Mouse (Mus musculus): Measurements from ENCODE around the gene Fam83e.

The Fam83e gene

DNA sequence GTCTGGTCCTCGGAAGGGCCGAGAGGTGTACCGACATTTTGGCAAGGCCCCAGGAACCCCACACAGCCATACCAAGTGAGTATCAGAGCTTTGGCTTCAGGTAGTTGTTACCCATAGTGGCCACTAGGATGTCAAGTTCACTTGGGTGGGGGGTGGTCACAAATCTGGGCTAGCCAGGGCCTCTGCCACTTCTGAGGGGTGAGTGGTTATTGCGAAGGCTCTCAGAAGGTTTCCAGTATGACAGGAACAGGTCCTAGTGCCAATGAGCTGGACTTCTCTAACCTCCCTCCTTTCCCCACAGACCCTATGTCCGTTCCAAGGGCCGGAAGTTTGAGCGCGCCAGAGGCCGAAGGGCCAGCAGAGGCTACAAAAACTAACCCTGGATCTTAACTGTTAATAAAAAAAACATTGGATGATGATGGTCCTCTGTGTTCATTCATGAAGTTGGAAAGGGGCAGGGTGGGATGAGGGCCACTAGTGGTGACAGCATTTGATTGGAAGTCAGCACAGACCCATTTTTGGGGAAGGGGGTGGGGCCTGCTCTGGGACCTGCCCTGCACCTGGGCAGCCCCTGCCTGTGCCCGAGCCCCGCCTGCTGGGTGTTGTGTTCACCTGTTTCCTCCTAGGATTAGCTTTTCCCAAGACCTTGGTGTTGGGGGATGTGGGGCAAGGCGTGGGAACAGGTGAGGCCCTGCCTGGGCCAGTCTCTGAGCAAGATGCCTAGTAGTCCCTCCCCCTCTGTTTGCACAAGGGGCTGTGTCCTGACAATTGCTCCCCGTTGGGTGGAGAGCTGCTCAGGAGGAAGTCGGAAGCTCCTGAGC lies at the start of gene Fam83e:
Gene Fam83e (plus strand): TSS at position 800 of the 821 bp plus-strand sequence.
- DNase-seq (ENCODE audit: low spot score): peak; percentile 15

GRCm38 (mm10) chr7:45677627-45678295 lies 43.3 kb upstream of the Fam83e start:
- no peak for DNase-seq (ENCODE audit: low spot score)

DNA sequence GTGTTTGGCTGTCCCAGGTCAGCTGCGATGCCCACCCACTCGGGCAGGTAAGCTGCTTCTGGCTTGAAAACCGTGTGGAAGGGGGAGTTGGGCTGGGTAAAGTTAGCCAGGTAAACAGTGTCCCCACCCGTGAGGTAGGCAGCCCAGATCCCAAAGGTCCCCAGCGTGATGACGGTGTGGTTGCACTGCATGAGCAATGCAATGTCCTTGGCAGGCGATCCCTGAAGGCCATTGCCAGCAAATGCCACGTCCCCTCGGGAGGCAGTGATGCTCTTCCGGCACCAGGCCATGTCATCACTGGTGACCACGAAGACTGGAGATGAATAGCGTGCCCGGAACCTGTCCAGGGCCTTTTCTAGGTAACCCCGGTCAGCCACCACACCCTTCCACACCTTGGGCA lies 42.5 kb upstream of the Fam83e start:
- DNase-seq (ENCODE audit: low spot score): no peak

GRCm38 (mm10) chr7:45679966-45680621 lies 40.9 kb upstream of the Fam83e start:
- DNase-seq (ENCODE audit: low spot score): no peak

DNA sequence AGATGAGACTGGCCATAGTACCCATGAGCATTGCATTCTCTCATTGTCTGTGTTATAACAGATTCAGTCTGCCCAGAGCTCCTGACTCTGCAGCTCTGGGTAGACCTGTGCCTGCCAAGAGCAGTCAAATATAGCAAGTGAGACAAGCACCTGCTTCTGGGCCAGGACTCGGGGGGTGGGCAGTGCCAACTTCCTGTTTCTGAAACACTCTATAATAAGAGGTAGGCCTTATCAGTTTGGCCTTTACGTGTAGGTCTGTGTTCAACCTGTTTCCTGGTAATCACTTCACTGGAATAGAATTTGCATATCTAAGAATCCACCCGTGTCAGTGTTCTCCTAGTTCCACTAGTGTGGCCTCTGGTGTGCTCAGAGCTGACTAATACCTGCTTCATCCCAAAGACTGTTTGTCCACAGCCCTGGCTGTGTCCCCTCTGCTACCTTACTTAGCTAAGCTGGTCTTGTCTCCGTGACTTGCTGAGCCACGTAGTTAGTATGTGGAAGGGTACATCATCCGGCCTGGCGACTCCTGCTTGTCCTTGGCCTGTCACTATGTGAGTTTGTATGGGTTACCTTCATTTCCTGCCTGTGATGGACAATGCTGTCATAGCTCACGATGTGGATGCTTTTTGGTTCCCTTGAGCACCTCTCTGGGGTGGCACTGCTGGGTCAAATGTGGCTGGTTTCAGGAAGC lies 39.8 kb upstream of the Fam83e start:
- DNase-seq (ENCODE audit: low spot score): no peak

GRCm38 (mm10) chr7:45682144-45683126 lies 38.6 kb upstream of the Fam83e start:
- peak; percentile 86 for DNase-seq (ENCODE audit: low spot score)

- DNase-seq (ENCODE audit: low spot score): no peak
Observed at GRCm38 (mm10) chr7:45683396-45684050, 37.5 kb upstream of the Fam83e start, which contains the start of gene Ntn5. Ntn5 (plus strand) TSS chr7:45684022.

DNA sequence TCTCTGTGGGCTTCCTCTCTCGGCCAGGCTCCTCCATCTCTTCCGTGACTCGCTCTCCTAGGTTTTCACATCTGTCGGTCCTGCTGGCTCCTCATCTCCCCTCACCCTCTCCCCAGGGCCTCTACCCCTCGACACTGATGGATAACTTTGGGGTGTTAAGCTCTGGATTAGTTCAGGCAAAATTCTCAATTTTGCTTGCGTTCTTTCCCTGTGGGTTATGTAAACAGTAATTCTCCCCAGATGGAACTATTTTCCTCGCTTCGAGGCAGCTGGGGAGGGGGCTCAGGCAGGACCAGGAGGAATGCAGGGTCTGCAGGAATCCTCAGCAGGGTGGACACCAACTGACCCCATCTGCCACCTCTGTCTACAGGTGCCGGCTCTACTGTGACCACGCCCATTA lies 35.2 kb upstream of the Fam83e start:
- DNase-seq (ENCODE audit: low spot score): no peak

DNA sequence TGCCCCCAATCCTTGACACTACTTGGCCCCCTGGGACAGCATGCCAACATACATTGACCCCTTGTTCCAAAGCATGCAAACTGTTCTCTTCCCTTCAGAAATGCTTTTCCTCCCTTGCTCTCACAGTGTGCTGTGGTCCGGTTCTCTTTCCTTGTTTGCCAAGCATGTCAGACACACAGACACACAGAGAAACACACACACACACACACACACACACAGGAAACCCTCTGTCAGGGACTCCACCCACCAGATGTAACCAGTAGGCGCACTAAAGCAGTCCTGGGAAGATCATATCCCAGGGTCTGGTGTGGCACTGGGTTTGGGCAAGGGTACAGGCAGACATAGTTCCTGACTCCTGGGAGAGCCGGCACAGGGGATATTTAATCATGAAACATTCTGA lies 34.2 kb upstream of the Fam83e start:
- DNase-seq (ENCODE audit: low spot score): no peak

GRCm38 (mm10) chr7:45689099-45689498 lies 31.9 kb upstream of the Fam83e start:
- DNase-seq (ENCODE audit: low spot score): no peak

DNA sequence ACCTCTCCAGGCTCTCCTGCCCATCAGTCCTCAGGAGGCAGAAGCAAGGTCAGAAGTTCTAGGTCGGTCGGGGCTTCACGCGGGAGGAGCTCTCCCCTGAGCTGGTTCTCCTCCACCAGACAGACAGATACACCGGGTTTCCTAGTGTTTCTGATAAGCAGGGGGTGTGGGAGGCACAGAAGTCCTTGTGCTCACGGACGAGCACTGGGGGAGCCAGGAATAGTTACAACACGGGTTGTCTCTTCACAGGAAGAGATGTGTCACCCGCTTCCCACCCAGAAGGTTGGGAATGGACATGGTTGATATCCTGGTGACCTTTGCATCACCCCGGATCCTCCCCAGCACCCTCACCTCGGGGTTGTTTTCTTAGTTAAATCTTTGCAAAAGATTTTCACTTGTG lies 31.2 kb upstream of the Fam83e start:
- no peak for DNase-seq (ENCODE audit: low spot score)

DNA sequence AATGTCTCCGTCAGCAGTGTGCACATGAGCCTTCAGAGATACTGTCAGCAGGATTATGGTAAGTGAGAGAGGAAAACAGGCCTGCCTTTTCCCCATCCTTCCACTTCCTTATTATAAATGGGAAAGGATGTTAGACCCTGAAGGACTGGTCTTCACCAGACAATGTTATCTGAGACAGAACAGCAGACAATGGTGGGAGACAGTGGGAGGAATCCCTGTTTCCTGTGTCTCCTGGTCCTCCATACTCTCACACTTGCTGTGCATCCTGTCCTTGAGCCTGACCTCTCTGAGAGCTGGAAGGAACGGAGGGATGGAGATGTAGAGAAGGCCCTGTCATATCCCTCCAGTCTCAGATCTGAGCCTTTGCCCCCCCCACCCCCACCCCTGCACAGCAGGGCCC lies 28.6 kb upstream of the Fam83e start:
- no peak for DNase-seq (ENCODE audit: low spot score)

DNA sequence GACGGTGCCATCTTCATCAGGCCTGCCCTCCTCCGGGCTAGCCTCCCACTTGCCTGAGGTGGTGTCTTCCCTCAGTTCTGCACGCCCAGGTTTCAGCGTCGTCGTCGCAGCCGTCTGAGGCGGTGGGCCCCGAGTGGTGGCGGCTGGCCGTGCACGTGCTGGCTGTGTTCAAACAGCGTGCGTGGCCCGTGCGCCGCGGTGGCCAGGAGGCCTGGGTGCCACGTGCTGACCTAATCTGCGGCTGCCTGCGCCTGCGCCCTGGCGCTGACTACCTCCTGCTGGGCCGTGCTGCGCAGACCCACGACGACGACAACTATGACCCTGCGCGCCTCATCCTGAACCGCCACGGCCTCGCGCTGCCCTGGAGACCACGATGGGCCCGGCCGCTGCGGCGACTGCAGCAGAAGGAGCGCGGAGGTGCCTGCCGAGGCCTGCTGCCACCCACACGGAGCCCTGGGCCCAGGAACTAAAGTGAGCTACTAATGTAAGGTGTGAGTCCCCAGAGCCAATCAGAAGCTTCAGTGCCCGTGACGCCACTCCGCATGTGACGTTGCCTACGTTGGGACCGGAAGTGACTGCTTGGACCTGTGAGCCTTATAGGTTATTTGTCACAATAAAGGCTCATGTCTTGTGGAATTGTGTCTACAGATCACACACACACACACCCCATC lies 27.0 kb upstream of the Fam83e start, which contains the start of gene Sec1:
Gene Sec1 (minus strand): TSS at position 482 of the 671 bp plus-strand sequence.
- no peak for DNase-seq (ENCODE audit: low spot score)

- no peak for DNase-seq (ENCODE audit: low spot score)
Observed at GRCm38 (mm10) chr7:45695098-45695497, 25.9 kb upstream of the Fam83e start.

DNA sequence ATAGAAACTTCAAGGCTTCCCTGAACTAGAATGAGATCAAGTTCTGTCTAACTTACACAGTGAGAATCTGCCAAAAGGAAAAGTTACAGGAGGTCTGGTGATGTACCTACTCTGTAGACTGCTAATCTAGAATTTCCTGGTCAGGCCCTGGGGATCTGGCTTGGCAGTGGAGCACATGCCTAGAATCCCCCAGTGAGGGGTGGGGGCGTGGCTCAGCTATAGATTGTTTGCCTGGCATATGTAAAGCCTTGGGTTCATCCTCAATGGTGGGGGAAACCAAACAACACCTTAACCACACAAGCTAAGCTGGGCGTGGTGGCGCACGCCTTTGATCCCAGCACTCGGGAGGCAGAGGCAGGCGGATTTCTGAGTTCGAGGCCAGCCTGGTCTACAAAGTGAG lies 23.1 kb upstream of the Fam83e start:
- DNase-seq (ENCODE audit: low spot score): no peak

GRCm38 (mm10) chr7:45699523-45700141 lies 21.4 kb upstream of the Fam83e start, which contains the start of gene Car11:
Car11 (plus strand) TSS chr7:45699843.
- DNase-seq (ENCODE audit: low spot score): no peak

GRCm38 (mm10) chr7:45700301-45701015 lies 20.6 kb upstream of the Fam83e start:
- DNase-seq (ENCODE audit: low spot score): no peak

DNA sequence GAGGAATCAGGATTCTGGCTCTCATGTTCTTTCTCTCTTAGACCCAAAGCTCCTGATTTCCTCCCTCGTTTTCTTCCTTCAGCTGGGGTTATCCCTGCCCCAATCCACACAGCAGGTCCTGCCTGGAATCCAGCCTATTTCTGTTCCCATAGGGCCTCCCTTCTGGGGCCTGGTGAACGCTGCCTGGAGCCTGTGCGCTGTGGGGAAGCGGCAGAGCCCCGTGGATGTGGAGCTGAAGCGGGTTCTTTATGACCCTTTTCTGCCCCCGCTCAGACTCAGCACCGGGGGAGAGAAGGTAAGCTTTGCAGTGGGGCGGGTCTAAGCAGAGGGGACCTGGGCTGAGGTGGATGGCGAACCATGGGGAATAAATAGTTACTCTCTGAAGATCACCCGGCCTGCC lies 19.9 kb upstream of the Fam83e start:
- DNase-seq (ENCODE audit: low spot score): no peak

- DNase-seq (ENCODE audit: low spot score): no peak
Observed at GRCm38 (mm10) chr7:45701607-45702006, 19.4 kb upstream of the Fam83e start.

Measured in ovary, postnatal 14 days (tissue).